Mouse (Mus musculus) thymus, adult 18-20 months (tissue): ENCODE results near the gene Olfr67.
"Not testable (repeated sequence)": the region's sequence is repeated elsewhere in the genome, so short reads cannot be mapped to it uniquely, and the experiment has no call there.

Experiments
- DNase-seq, 2 experiments: peaks; one replicate each; pipeline ENCODE4 v3.0.0; 2022; ENCODE audit warnings: mixed read lengths in 2 of 2

Gene Olfr67

GRCm38 (mm10) chr7:103791721-103792120, at the start of gene Olfr67:
Gene Olfr67 (minus strand): TSS chr7:103791821.
- DNase-seq = no peak

- DNase-seq = no peak
Measured at GRCm38 (mm10) chr7:103840268-103840667, 48.6 kb upstream of the Olfr67 start, which contains the start of gene Hbb-bh2. Gene Hbb-bh2 (minus strand): TSS chr7:103840520.

GRCm38 (mm10) chr7:103827808-103828207, 36.2 kb upstream of the Olfr67 start, which contains the start of gene Hbb-bs:
Gene Hbb-bs (minus strand): TSS chr7:103828096.
- DNase-seq = no peak

- not testable (repeated sequence) for DNase-seq
Measured at GRCm38 (mm10) chr7:103827139-103827538, 35.5 kb upstream of the Olfr67 start.

- no peak for DNase-seq
Measured at GRCm38 (mm10) chr7:103826255-103826887, 34.8 kb upstream of the Olfr67 start.

- no peak for DNase-seq
Measured at GRCm38 (mm10) chr7:103825536-103826254, 34.1 kb upstream of the Olfr67 start.

- no peak for DNase-seq
Measured at GRCm38 (mm10) chr7:103824597-103824996, 33.0 kb upstream of the Olfr67 start.

- DNase-seq = not testable (repeated sequence)
Measured at GRCm38 (mm10) chr7:103815085-103815484, 23.5 kb upstream of the Olfr67 start.

GRCm38 (mm10) chr7:103813766-103814165, 22.1 kb upstream of the Olfr67 start, which contains the start of gene Hbb-bt:
Gene Hbb-bt (minus strand): TSS chr7:103813996.
- DNase-seq = no peak

- DNase-seq = not testable (repeated sequence)
Measured at GRCm38 (mm10) chr7:103813152-103813551, 21.5 kb upstream of the Olfr67 start.

- no peak for DNase-seq
Measured at GRCm38 (mm10) chr7:103812174-103812573, 20.6 kb upstream of the Olfr67 start.

GRCm38 (mm10) chr7:103811223-103811845, 19.7 kb upstream of the Olfr67 start:
- no peak for DNase-seq

GRCm38 (mm10) chr7:103810746-103811145, 19.1 kb upstream of the Olfr67 start:
- DNase-seq = no peak

- no peak for DNase-seq
Measured at GRCm38 (mm10) chr7:103810296-103810695, 18.7 kb upstream of the Olfr67 start.

GRCm38 (mm10) chr7:103809801-103810155, 18.2 kb upstream of the Olfr67 start:
- DNase-seq = no peak

- no peak for DNase-seq
Measured at GRCm38 (mm10) chr7:103808971-103809800, 17.6 kb upstream of the Olfr67 start.

- DNase-seq = not testable (repeated sequence)
Measured at GRCm38 (mm10) chr7:103808120-103808519, 16.5 kb upstream of the Olfr67 start.

- DNase-seq = no peak
Measured at GRCm38 (mm10) chr7:103806856-103807255, 15.2 kb upstream of the Olfr67 start.

GRCm38 (mm10) chr7:103792669-103793388, 1.2 kb upstream of the Olfr67 start:
- no peak for DNase-seq

- no peak for DNase-seq
Measured at GRCm38 (mm10) chr7:103779598-103779997, 12.0 kb downstream of the Olfr67 start, which contains the start of gene Olfr68. Gene Olfr68 (minus strand): TSS chr7:103779698.

GRCm38 (mm10) chr7:103777652-103778051, 14.0 kb downstream of the Olfr67 start:
- DNase-seq = not testable (repeated sequence)

- no peak for DNase-seq
Measured at GRCm38 (mm10) chr7:103771494-103771893, 20.1 kb downstream of the Olfr67 start, which contains the start of gene Olfr69. Gene Olfr69 (minus strand): TSS chr7:103771594.
